ENCODE assay signal across 18 mouse cellular contexts in the genomic region with DNA sequence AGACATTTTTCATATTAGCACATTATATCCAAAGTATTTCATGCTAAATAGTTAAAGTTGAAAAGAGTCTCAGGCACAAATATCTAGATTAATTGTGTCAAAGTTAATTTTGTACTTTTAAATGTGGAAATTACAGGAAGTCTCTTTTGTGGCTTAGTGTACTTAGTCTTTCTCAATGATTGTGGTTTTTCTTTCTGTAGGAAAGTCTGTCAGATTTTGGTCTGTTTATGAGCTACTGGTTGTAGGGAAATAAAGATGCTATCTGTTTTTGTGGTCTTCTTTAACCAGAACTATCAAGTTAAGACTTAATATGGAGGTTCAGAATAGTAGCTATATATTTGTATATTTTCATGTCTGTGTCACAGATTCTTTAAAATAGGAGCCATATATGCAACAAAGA.
"Had no signal": no experiment of that assay in that cellular context is flagged by ENCODE, and none has a peak within 500 bp of the region (broad histone marks: within the 10 kb centered on the region; RNA-seq: fewer than 3 reads in every experiment).

No protein-coding gene starts in this region.

- H3K27me3 ChIP-seq: midbrain, embryonic 13.5 days; midbrain, embryonic 15.5 days; neural tube, embryonic 13.5 days; neural tube, embryonic 15.5 days had no signal

- H3K27ac ChIP-seq: midbrain, embryonic 10.5 days; midbrain, embryonic 13.5 days; midbrain, embryonic 15.5 days; neural tube, embryonic 13.5 days; neural tube, embryonic 15.5 days had no signal

- H3K9me3 ChIP-seq: midbrain, embryonic 10.5 days; midbrain, embryonic 13.5 days; midbrain, embryonic 15.5 days; neural tube, embryonic 13.5 days; neural tube, embryonic 15.5 days had no signal

- H3K4me3 ChIP-seq: midbrain, embryonic 10.5 days; midbrain, embryonic 13.5 days; midbrain, embryonic 15.5 days; myocyte; neural tube, embryonic 13.5 days; neural tube, embryonic 15.5 days had no signal

- H3K9ac ChIP-seq: lung, embryonic 14.5 days; midbrain, embryonic 13.5 days; midbrain, embryonic 15.5 days; neural tube, embryonic 13.5 days; neural tube, embryonic 15.5 days had no signal

- H3K4me2 ChIP-seq: lung, embryonic 14.5 days; midbrain, embryonic 13.5 days; midbrain, embryonic 15.5 days; neural tube, embryonic 13.5 days; neural tube, embryonic 15.5 days had no signal

- H3K36me3 ChIP-seq: midbrain, embryonic 10.5 days; midbrain, embryonic 13.5 days; midbrain, embryonic 15.5 days; neural tube, embryonic 13.5 days; neural tube, embryonic 15.5 days had no signal

- H3K4me1 ChIP-seq: neural tube, embryonic 15.5 days had no signal

- DNase-seq: lung, adult 18-20 months; lung, embryonic 14.5 days; lung, postnatal 10 days; lung, postnatal 4 days; retina, postnatal 1 day; right cerebral cortex, adult 18-20 months; right cerebral cortex, postnatal 25 days; right cerebral cortex, postnatal 4 days; spleen, adult 18-20 months; thymus, adult 18-20 months; thymus, postnatal 14 days; thymus, postnatal 36 days had no signal

- ATAC-seq: midbrain, embryonic 13.5 days; midbrain, embryonic 15.5 days had no signal
